Mouse (Mus musculus): ENCODE measurements around the gene Armt1. TPM values are rescaled to one million over a fixed set of nuclear protein-coding genes. Genes with fewer than 3 reads are reported as not detected.

Armt1 gene
- polyA plus RNA-seq, 2 experiments = 12.8 to 14.1 TPM

DNA sequence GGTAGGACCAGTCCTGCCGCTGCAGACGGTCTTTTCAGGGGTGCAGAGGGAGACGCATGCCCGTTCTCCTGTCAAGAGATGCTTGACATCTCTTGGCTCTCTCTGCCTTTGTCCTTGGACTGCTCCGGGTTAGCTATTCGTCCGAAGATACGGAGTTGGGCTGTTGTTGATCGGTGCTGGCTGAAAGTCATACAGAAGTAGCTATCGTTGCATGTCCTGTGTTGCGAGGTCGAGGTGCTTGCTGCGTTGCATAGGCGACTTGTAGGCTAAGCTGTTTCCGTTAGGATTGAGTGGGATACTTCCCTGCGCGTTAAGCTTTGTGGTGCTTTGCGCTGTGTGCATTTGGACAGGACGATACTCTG, 43.9 kb upstream of the Armt1 start:
- Histone ChIP-seq H3K36me3 (replicated peaks; ENCODE audit: control insufficient read depth, insufficient read depth, low read depth) (no peaks in the 10 kb centered on the region), H3K4me2 (ENCODE audit: low read depth) (peak overlapping the region; percentile 86), H3K4me1 (replicated peaks; ENCODE audit: control insufficient read depth in 2 of 2, insufficient read depth in 2 of 2, low read length in 1 of 2) (peaks cover 22 to 39% of the 10 kb centered on the region in 2 experiments), H3K9me3 (ENCODE audit: control insufficient read depth, low read length) (no peaks in the 10 kb centered on the region), H3K27me3 (ENCODE audit: control insufficient read depth, insufficient read depth, low read length) (no peaks in the 10 kb centered on the region), H3K27ac (peak overlapping the region; percentile 5), H3K4me3 (ENCODE audit: insufficient read depth in 1 of 2, low read depth in 2 of 2, low read length in 2 of 2) (peak overlapping the region; percentile 89 to 96), H3K9ac (replicated peaks) (peak overlapping the region; percentile 88)
- DNase-seq (ENCODE audit: low read depth in 3 of 3, low spot score in 3 of 3) (no peak), ATAC-seq (ENCODE audit: insufficient read depth) (no peak)
- under 1% methylated on average over 19 of the region's 19 CpGs for WGBS (ENCODE audit: insufficient replicate concordance)
- TF ChIP-seq EP300 (IDR thresholded peaks at IDR 0.05; ENCODE audit: low read depth) = no peak
- no peak for TF ChIP-seq CTCF (IDR thresholded peaks at IDR 0.05; ENCODE audit: low read depth)

- WGBS (ENCODE audit: insufficient replicate concordance) = 19% methylated on average over 10 of the region's 10 CpGs
- Histone ChIP-seq H3K4me3 (ENCODE audit: insufficient read depth in 1 of 2, low read depth in 2 of 2, low read length in 2 of 2) (peak overlapping the region; percentile 89 to 96), H3K4me2 (ENCODE audit: low read depth) (peak overlapping the region; percentile 86), H3K9ac (replicated peaks) (peak overlapping the region; percentile 88), H3K27ac (no peak overlapping the region), H3K27me3 (ENCODE audit: control insufficient read depth, insufficient read depth, low read length) (no peaks in the 10 kb centered on the region), H3K9me3 (ENCODE audit: control insufficient read depth, low read length) (no peaks in the 10 kb centered on the region), H3K36me3 (replicated peaks; ENCODE audit: control insufficient read depth, insufficient read depth, low read depth) (no peaks in the 10 kb centered on the region), H3K4me1 (replicated peaks; ENCODE audit: control insufficient read depth in 2 of 2, insufficient read depth in 2 of 2, low read length in 1 of 2) (peaks cover 21 to 36% of the 10 kb centered on the region in 2 experiments)
- TF ChIP-seq CTCF (IDR thresholded peaks at IDR 0.05; ENCODE audit: low read depth) = no peak
- no peak for TF ChIP-seq EP300 (IDR thresholded peaks at IDR 0.05; ENCODE audit: low read depth)
- DNase-seq (ENCODE audit: low read depth in 3 of 3, low spot score in 3 of 3) (no peak), ATAC-seq (ENCODE audit: insufficient read depth) (no peak)
Observed at GRCm38 (mm10) chr10:4389036-4389435, 43.2 kb upstream of the Armt1 start.

- DNase-seq (ENCODE audit: low read depth in 3 of 3, low spot score in 3 of 3) = no peak
Observed at GRCm38 (mm10) chr10:4389461-4390112, 42.7 kb upstream of the Armt1 start.

GRCm38 (mm10) chr10:4390550-4390949, 41.7 kb upstream of the Armt1 start:
- 59% methylated on average over 2 of the region's 2 CpGs for WGBS (ENCODE audit: insufficient replicate concordance)
- ATAC-seq (ENCODE audit: insufficient read depth) (no peak), DNase-seq (ENCODE audit: low read depth in 3 of 3, low spot score in 3 of 3) (no peak)
- no peak for TF ChIP-seq CTCF (IDR thresholded peaks at IDR 0.05; ENCODE audit: low read depth)
- TF ChIP-seq EP300 (IDR thresholded peaks at IDR 0.05; ENCODE audit: low read depth) = no peak
- Histone ChIP-seq H3K4me2 (ENCODE audit: low read depth) (no peak overlapping the region), H3K9me3 (ENCODE audit: control insufficient read depth, low read length) (no peaks in the 10 kb centered on the region), H3K27me3 (ENCODE audit: control insufficient read depth, insufficient read depth, low read length) (no peaks in the 10 kb centered on the region), H3K27ac (no peak overlapping the region), H3K4me3 (ENCODE audit: insufficient read depth in 1 of 2, low read depth in 2 of 2, low read length in 2 of 2) (no peak overlapping the region), H3K4me1 (replicated peaks; ENCODE audit: control insufficient read depth in 2 of 2, insufficient read depth in 2 of 2, low read length in 1 of 2) (peaks cover 14 to 30% of the 10 kb centered on the region in 2 experiments), H3K9ac (replicated peaks) (no peak overlapping the region), H3K36me3 (replicated peaks; ENCODE audit: control insufficient read depth, insufficient read depth, low read depth) (no peaks in the 10 kb centered on the region; the same call in 1 of the 2 replicates)

More at GRCm38 (mm10) chr10:4389461-4390112, 42.7 kb upstream of the Armt1 start:
- Histone ChIP-seq H3K4me2 (ENCODE audit: low read depth) (peak overlapping the region; percentile 86), H3K9me3 (ENCODE audit: control insufficient read depth, low read length) (no peaks in the 10 kb centered on the region), H3K27me3 (ENCODE audit: control insufficient read depth, insufficient read depth, low read length) (no peaks in the 10 kb centered on the region), H3K36me3 (replicated peaks; ENCODE audit: control insufficient read depth, insufficient read depth, low read depth) (no peaks in the 10 kb centered on the region), H3K4me1 (replicated peaks; ENCODE audit: control insufficient read depth in 2 of 2, insufficient read depth in 2 of 2, low read length in 1 of 2) (peaks cover 21 to 36% of the 10 kb centered on the region in 2 experiments), H3K4me3 (ENCODE audit: insufficient read depth in 1 of 2, low read depth in 2 of 2, low read length in 2 of 2) (peak overlapping the region in 1 of 2 experiments; percentile 96; a peak in 2 of 4 replicates), H3K9ac (replicated peaks) (peak overlapping the region; percentile 14; the same call in 1 of the 2 replicates), H3K27ac (no peak overlapping the region)
- ATAC-seq (ENCODE audit: insufficient read depth) = no peak
- WGBS (ENCODE audit: insufficient replicate concordance) = 64% methylated on average over 5 of the region's 5 CpGs
- TF ChIP-seq CTCF (IDR thresholded peaks at IDR 0.05; ENCODE audit: low read depth) (no peak), EP300 (IDR thresholded peaks at IDR 0.05; ENCODE audit: low read depth) (no peak)

GRCm38 (mm10) chr10:4391076-4391475, 41.2 kb upstream of the Armt1 start:
- DNase-seq (ENCODE audit: low read depth in 3 of 3, low spot score in 3 of 3) (no peak), ATAC-seq (ENCODE audit: insufficient read depth) (no peak)
- no peaks in the 10 kb centered on the region for H3K9me3 ChIP-seq (ENCODE audit: control insufficient read depth, low read length)
- H3K36me3 ChIP-seq (replicated peaks; ENCODE audit: control insufficient read depth, insufficient read depth, low read depth) = no peaks in the 10 kb centered on the region; the same call in 1 of the 2 replicates
- TF ChIP-seq CTCF (IDR thresholded peaks at IDR 0.05; ENCODE audit: low read depth) = no peak
- no peak for TF ChIP-seq EP300 (IDR thresholded peaks at IDR 0.05; ENCODE audit: low read depth)
- 69% methylated on average over 5 of the region's 5 CpGs for WGBS (ENCODE audit: insufficient replicate concordance)
- H3K27ac ChIP-seq = no peak overlapping the region
- no peaks in the 10 kb centered on the region for H3K27me3 ChIP-seq (ENCODE audit: control insufficient read depth, insufficient read depth, low read length)
- H3K4me3 ChIP-seq (ENCODE audit: insufficient read depth in 1 of 2, low read depth in 2 of 2, low read length in 2 of 2) = no peak overlapping the region
- H3K4me2 ChIP-seq (ENCODE audit: low read depth) = no peak overlapping the region
- H3K4me1 ChIP-seq (replicated peaks; ENCODE audit: control insufficient read depth in 2 of 2, insufficient read depth in 2 of 2, low read length in 1 of 2) = peaks cover 14 to 27% of the 10 kb centered on the region in 2 experiments
- no peak overlapping the region for H3K9ac ChIP-seq (replicated peaks)

Data from liver, embryonic 14.5 days (tissue).